Mouse (Mus musculus) embryonic fibroblast, embryonic 13.5 days (primary cell): ENCODE results near the gene Olfr639.

Source experiments
- CTCF ChIP-seq: IDR thresholded peaks from 2 replicates; pipeline ENCODE4 v1.5.1; 2011; ENCODE audit warnings: mild to moderate bottlenecking, control low read depth, low read length, moderate library complexity, borderline replicate concordance; ENCODE audit not compliant: insufficient read depth
- POLR2A ChIP-seq: IDR thresholded peaks from 2 replicates; pipeline ENCODE4 v1.6.1; 2011; ENCODE audit warnings: low read depth, mild to moderate bottlenecking, control low read depth, low read length, moderate library complexity

DNA sequence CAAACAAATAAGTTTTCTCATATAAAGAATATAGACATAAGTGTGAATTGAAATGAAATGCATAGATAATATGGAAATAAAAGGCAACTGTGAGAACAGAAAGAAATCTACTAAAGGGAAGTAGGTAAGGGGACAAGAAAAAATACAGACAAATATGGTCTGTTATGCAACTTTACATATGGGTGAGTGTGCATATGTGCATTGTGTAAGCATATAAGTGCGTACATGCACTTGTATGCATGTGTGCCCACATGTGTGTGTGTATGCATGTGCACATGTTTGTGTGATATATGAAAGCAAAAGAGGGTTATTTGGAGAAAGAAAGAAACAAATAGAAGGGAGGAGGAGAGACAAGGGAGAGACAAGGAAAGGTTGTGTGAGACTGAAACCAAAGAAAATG is 1.9 kb upstream of the Olfr639 start:
- TF ChIP-seq CTCF (no peak), POLR2A (no peak)
